Mouse (Mus musculus): ENCODE measurements around the gene Ildr2. TPM values are rescaled to one million over a fixed set of nuclear protein-coding genes. Genes with fewer than 3 reads are reported as not detected.
A peak's percentile ranks its signal among the peaks of the same experiment; 100 is the strongest.

Gene Ildr2
- polyA plus RNA-seq (2014; fragmentation: Nextera tagmentation; extraction: Ambion mirVana) = 4.6 and 5.1 TPM in 2 replicates

GRCm38 (mm10) chr1:166253898-166254894 is at the start of gene Ildr2:
TSS of gene Ildr2 (plus strand) at chr1:166254139.
- DNase-seq (ENCODE audit: low spot score) (peak; percentile 72), ATAC-seq (ENCODE audit: insufficient read depth, low FRiP score, low TSS enrichment) (peak; percentile 76)
- under 1% methylated on average over 67 of the region's 72 CpGs for WGBS
- Histone ChIP-seq H3K9ac (ENCODE audit: low read length) (peak within 1 kb of the TSS; percentile 71), H3K9me3 (ENCODE audit: control insufficient read depth, low read length) (no peaks in the 10 kb centered on the region), H3K4me3 (ENCODE audit: low read depth, low read length) (peak within 1 kb of the TSS; percentile 57), H3K4me1 (ENCODE audit: control insufficient read depth, insufficient read depth, low read length) (peaks cover 15% of the 10 kb centered on the region), H3K27me3 (ENCODE audit: control insufficient read depth, insufficient read depth, low read length) (no peaks in the 10 kb centered on the region), H3K27ac (ENCODE audit: low read depth, low read length) (no peak within 1 kb of the TSS), H3K4me2 (ENCODE audit: low read depth) (peak within 1 kb of the TSS; percentile 75), H3K36me3 (ENCODE audit: control insufficient read depth, insufficient read depth, low read length) (no peaks in the 10 kb centered on the region)

GRCm38 (mm10) chr1:166204171-166204570 is 49.8 kb upstream of the Ildr2 start:
- no peak overlapping the region for H3K27ac ChIP-seq (ENCODE audit: low read depth, low read length)
- no peaks in the 10 kb centered on the region for H3K27me3 ChIP-seq (ENCODE audit: control insufficient read depth, insufficient read depth, low read length)
- no peak overlapping the region for H3K9ac ChIP-seq (ENCODE audit: low read length)
- WGBS = 23% methylated on average over 5 of the region's 5 CpGs
- H3K36me3 ChIP-seq (ENCODE audit: control insufficient read depth, insufficient read depth, low read length) = no peaks in the 10 kb centered on the region
- H3K9me3 ChIP-seq (ENCODE audit: control insufficient read depth, low read length) = no peaks in the 10 kb centered on the region
- H3K4me3 ChIP-seq (ENCODE audit: low read depth, low read length) = no peak overlapping the region
- ATAC-seq (ENCODE audit: insufficient read depth, low FRiP score, low TSS enrichment) (no peak), DNase-seq (ENCODE audit: low spot score) (no peak)
- no peak overlapping the region for H3K4me2 ChIP-seq (ENCODE audit: low read depth)
- no peaks in the 10 kb centered on the region for H3K4me1 ChIP-seq (ENCODE audit: control insufficient read depth, insufficient read depth, low read length)

GRCm38 (mm10) chr1:166205159-166205558 is 48.8 kb upstream of the Ildr2 start:
- H3K4me1 ChIP-seq (ENCODE audit: control insufficient read depth, insufficient read depth, low read length) = no peaks in the 10 kb centered on the region
- no peak overlapping the region for H3K27ac ChIP-seq (ENCODE audit: low read depth, low read length)
- no peaks in the 10 kb centered on the region for H3K36me3 ChIP-seq (ENCODE audit: control insufficient read depth, insufficient read depth, low read length)
- ATAC-seq (ENCODE audit: insufficient read depth, low FRiP score, low TSS enrichment) = no peak
- no peak overlapping the region for H3K4me3 ChIP-seq (ENCODE audit: low read depth, low read length)
- H3K9ac ChIP-seq (ENCODE audit: low read length) = no peak overlapping the region
- 75% methylated on average over 3 of the region's 3 CpGs for WGBS
- H3K4me2 ChIP-seq (ENCODE audit: low read depth) = no peak overlapping the region
- no peak for DNase-seq (ENCODE audit: low spot score)
- H3K9me3 ChIP-seq (ENCODE audit: control insufficient read depth, low read length) = no peaks in the 10 kb centered on the region
- no peaks in the 10 kb centered on the region for H3K27me3 ChIP-seq (ENCODE audit: control insufficient read depth, insufficient read depth, low read length)

- no peak overlapping the region for H3K4me2 ChIP-seq (ENCODE audit: low read depth)
- no peak for DNase-seq (ENCODE audit: low spot score)
- 88% methylated on average over 6 of the region's 6 CpGs for WGBS
- no peak overlapping the region for H3K4me3 ChIP-seq (ENCODE audit: low read depth, low read length)
- no peaks in the 10 kb centered on the region for H3K9me3 ChIP-seq (ENCODE audit: control insufficient read depth, low read length)
- H3K4me1 ChIP-seq (ENCODE audit: control insufficient read depth, insufficient read depth, low read length) = no peaks in the 10 kb centered on the region
- no peaks in the 10 kb centered on the region for H3K27me3 ChIP-seq (ENCODE audit: control insufficient read depth, insufficient read depth, low read length)
- no peak overlapping the region for H3K27ac ChIP-seq (ENCODE audit: low read depth, low read length)
- no peak overlapping the region for H3K9ac ChIP-seq (ENCODE audit: low read length)
- ATAC-seq (ENCODE audit: insufficient read depth, low FRiP score, low TSS enrichment) = no peak
- no peaks in the 10 kb centered on the region for H3K36me3 ChIP-seq (ENCODE audit: control insufficient read depth, insufficient read depth, low read length)
Observed at GRCm38 (mm10) chr1:166209371-166209770, 44.6 kb upstream of the Ildr2 start.

GRCm38 (mm10) chr1:166214181-166214580 is 39.8 kb upstream of the Ildr2 start:
- Histone ChIP-seq H3K9ac (ENCODE audit: low read length) (no peak overlapping the region), H3K27ac (ENCODE audit: low read depth, low read length) (no peak overlapping the region), H3K4me1 (ENCODE audit: control insufficient read depth, insufficient read depth, low read length) (no peaks in the 10 kb centered on the region), H3K9me3 (ENCODE audit: control insufficient read depth, low read length) (no peaks in the 10 kb centered on the region), H3K4me2 (ENCODE audit: low read depth) (no peak overlapping the region), H3K4me3 (ENCODE audit: low read depth, low read length) (no peak overlapping the region), H3K36me3 (ENCODE audit: control insufficient read depth, insufficient read depth, low read length) (no peaks in the 10 kb centered on the region), H3K27me3 (ENCODE audit: control insufficient read depth, insufficient read depth, low read length) (no peaks in the 10 kb centered on the region)
- no peak for DNase-seq (ENCODE audit: low spot score)
- WGBS = 91% methylated on average over 4 of the region's 4 CpGs
- no peak for ATAC-seq (ENCODE audit: insufficient read depth, low FRiP score, low TSS enrichment)

- H3K27me3 ChIP-seq (ENCODE audit: control insufficient read depth, insufficient read depth, low read length) = no peaks in the 10 kb centered on the region
- H3K9me3 ChIP-seq (ENCODE audit: control insufficient read depth, low read length) = no peaks in the 10 kb centered on the region
- WGBS = 81% methylated on average over 52 of the region's 53 CpGs
Observed at GRCm38 (mm10) chr1:166238315-166238969, 15.5 kb upstream of the Ildr2 start, which contains the start of gene Mael. TSS of gene Mael (minus strand) at chr1:166238747.

GRCm38 (mm10) chr1:166244285-166244684 is 9.7 kb upstream of the Ildr2 start:
- Histone ChIP-seq H3K4me1 (ENCODE audit: control insufficient read depth, insufficient read depth, low read length) (no peaks in the 10 kb centered on the region), H3K9ac (ENCODE audit: low read length) (no peak overlapping the region), H3K27me3 (ENCODE audit: control insufficient read depth, insufficient read depth, low read length) (no peaks in the 10 kb centered on the region), H3K9me3 (ENCODE audit: control insufficient read depth, low read length) (no peaks in the 10 kb centered on the region), H3K4me3 (ENCODE audit: low read depth, low read length) (no peak overlapping the region), H3K4me2 (ENCODE audit: low read depth) (no peak overlapping the region), H3K27ac (ENCODE audit: low read depth, low read length) (no peak overlapping the region), H3K36me3 (ENCODE audit: control insufficient read depth, insufficient read depth, low read length) (no peaks in the 10 kb centered on the region)
- ATAC-seq (ENCODE audit: insufficient read depth, low FRiP score, low TSS enrichment) = no peak
- 86% methylated on average over 6 of the region's 6 CpGs for WGBS
- DNase-seq (ENCODE audit: low spot score) = no peak

More at GRCm38 (mm10) chr1:166238315-166238969, 15.5 kb upstream of the Ildr2 start, which contains the start of gene Mael:
- H3K36me3 ChIP-seq (ENCODE audit: control insufficient read depth, insufficient read depth, low read length) = no peaks in the 10 kb centered on the region
- H3K4me1 ChIP-seq (ENCODE audit: control insufficient read depth, insufficient read depth, low read length) = no peaks in the 10 kb centered on the region
- no peak within 1 kb of the TSS for H3K4me2 ChIP-seq (ENCODE audit: low read depth)
- H3K4me3 ChIP-seq (ENCODE audit: low read depth, low read length) = no peak within 1 kb of the TSS
- no peak within 1 kb of the TSS for H3K9ac ChIP-seq (ENCODE audit: low read length)
- H3K27ac ChIP-seq (ENCODE audit: low read depth, low read length) = no peak within 1 kb of the TSS
- ATAC-seq (ENCODE audit: insufficient read depth, low FRiP score, low TSS enrichment) (no peak), DNase-seq (ENCODE audit: low spot score) (no peak)

GRCm38 (mm10) chr1:166255091-166255490 is 1.2 kb downstream of the Ildr2 start:
- Histone ChIP-seq H3K27ac (ENCODE audit: low read depth, low read length) (no peak overlapping the region), H3K4me1 (ENCODE audit: control insufficient read depth, insufficient read depth, low read length) (peaks cover 15% of the 10 kb centered on the region), H3K9ac (ENCODE audit: low read length) (peak overlapping the region; percentile 71), H3K27me3 (ENCODE audit: control insufficient read depth, insufficient read depth, low read length) (no peaks in the 10 kb centered on the region), H3K4me3 (ENCODE audit: low read depth, low read length) (peak overlapping the region; percentile 57), H3K36me3 (ENCODE audit: control insufficient read depth, insufficient read depth, low read length) (no peaks in the 10 kb centered on the region), H3K4me2 (ENCODE audit: low read depth) (peak overlapping the region; percentile 75), H3K9me3 (ENCODE audit: control insufficient read depth, low read length) (no peaks in the 10 kb centered on the region)
- 14% methylated on average over 8 of the region's 8 CpGs for WGBS
- DNase-seq (ENCODE audit: low spot score) (peak; percentile 16), ATAC-seq (ENCODE audit: insufficient read depth, low FRiP score, low TSS enrichment) (no peak)
